Mouse (Mus musculus) lung, postnatal 4 days (tissue): ENCODE data around the gene Col9a2.
"Not testable (repeated sequence)": the region's sequence is repeated elsewhere in the genome, so short reads cannot be mapped to it uniquely, and the experiment has no call there.

Experiments used
- DNase-seq, 2 experiments: peaks; one replicate each; pipeline ENCODE4 v3.0.0; 2021

Col9a2 gene

GRCm38 (mm10) chr4:121023464-121023863, 15.7 kb upstream of the Col9a2 start:
- DNase-seq: no peak

GRCm38 (mm10) chr4:121023941-121024340, 15.2 kb upstream of the Col9a2 start:
- peak; percentile 66 to 84 for DNase-seq

GRCm38 (mm10) chr4:121025681-121026080, 13.5 kb upstream of the Col9a2 start:
- peak in 1 of 2 experiments; percentile 14 for DNase-seq

- DNase-seq: no peak
Measured at GRCm38 (mm10) chr4:121028146-121028545, 11.0 kb upstream of the Col9a2 start.

- DNase-seq: peak; percentile 55 to 70
Measured at GRCm38 (mm10) chr4:121028659-121029392, 10.4 kb upstream of the Col9a2 start.

- no peak for DNase-seq
Measured at GRCm38 (mm10) chr4:121029632-121030031, 9.6 kb upstream of the Col9a2 start.

GRCm38 (mm10) chr4:121031440-121031839, 7.7 kb upstream of the Col9a2 start:
- no peak for DNase-seq

GRCm38 (mm10) chr4:121033006-121033405, 6.2 kb upstream of the Col9a2 start:
- peak in 1 of 2 experiments; percentile 11 for DNase-seq

- DNase-seq: no peak
Measured at GRCm38 (mm10) chr4:121040323-121040722, 1.1 kb downstream of the Col9a2 start.

- DNase-seq: peak; percentile 75 to 81
Measured at GRCm38 (mm10) chr4:121040897-121041671, 1.9 kb downstream of the Col9a2 start.

- no peak for DNase-seq
Measured at GRCm38 (mm10) chr4:121042472-121042871, 3.3 kb downstream of the Col9a2 start.

GRCm38 (mm10) chr4:121042946-121043345, 3.8 kb downstream of the Col9a2 start:
- no peak for DNase-seq

GRCm38 (mm10) chr4:121051863-121052262, 12.7 kb downstream of the Col9a2 start:
- no peak for DNase-seq

- DNase-seq: no peak
Measured at GRCm38 (mm10) chr4:121052454-121053323, 13.5 kb downstream of the Col9a2 start.

- DNase-seq: peak in 1 of 2 experiments; percentile 16
Measured at GRCm38 (mm10) chr4:121056342-121056741, 17.2 kb downstream of the Col9a2 start.

GRCm38 (mm10) chr4:121057032-121057431, 17.8 kb downstream of the Col9a2 start:
- no peak for DNase-seq

- not testable (repeated sequence) for DNase-seq
Measured at GRCm38 (mm10) chr4:121059218-121059617, 20.0 kb downstream of the Col9a2 start.

- DNase-seq: no peak
Measured at GRCm38 (mm10) chr4:121065336-121065735, 26.2 kb downstream of the Col9a2 start.

- no peak for DNase-seq
Measured at GRCm38 (mm10) chr4:121074250-121074649, 35.1 kb downstream of the Col9a2 start.

- no peak for DNase-seq
Measured at GRCm38 (mm10) chr4:121077915-121078646, 38.9 kb downstream of the Col9a2 start.

GRCm38 (mm10) chr4:121080395-121080794, 41.2 kb downstream of the Col9a2 start:
- no peak for DNase-seq

- no peak for DNase-seq
Measured at GRCm38 (mm10) chr4:121084506-121084905, 45.3 kb downstream of the Col9a2 start.
